Mouse (Mus musculus): ENCODE measurements around the gene Lpin1. TPM values are rescaled to one million over a fixed set of nuclear protein-coding genes. Genes with fewer than 3 reads are reported as not detected.
A peak's percentile ranks its signal among the peaks of the same experiment; 100 is the strongest.

Lpin1 gene
- polyA plus RNA-seq, 1 experiment from 2014 or later = 6.8 TPM

- Histone ChIP-seq H3K36me3 (peaks cover 37% of the 10 kb centered on the region), H3K4me2 (no peak overlapping the region), H3K9me3 (replicated peaks) (no peaks in the 10 kb centered on the region), H3K27me3 (no peaks in the 10 kb centered on the region), H3K4me3 (replicated peaks) (no peak overlapping the region), H3K4me1 (no peaks in the 10 kb centered on the region), H3K9ac (no peak overlapping the region), H3K27ac (no peak overlapping the region)
- ATAC-seq (replicated peaks; ENCODE audit: low FRiP score) = 0 out of 2 replicates have a peak, but pooled peaks have one; percentile 34
- WGBS = 79% methylated on average over 10 of the region's 10 CpGs
Observed at GRCm38 (mm10) chr12:16562647-16563046, 48.1 kb downstream of the Lpin1 start.

GRCm38 (mm10) chr12:16562181-16562580 lies 48.6 kb downstream of the Lpin1 start:
- Histone ChIP-seq H3K36me3 (peaks cover 34% of the 10 kb centered on the region), H3K4me2 (no peak overlapping the region), H3K27ac (no peak overlapping the region), H3K9ac (no peak overlapping the region), H3K4me1 (no peaks in the 10 kb centered on the region; the same call in 1 of the 2 replicates), H3K27me3 (no peaks in the 10 kb centered on the region), H3K4me3 (replicated peaks) (no peak overlapping the region), H3K9me3 (replicated peaks) (no peaks in the 10 kb centered on the region)
- no peak for ATAC-seq (replicated peaks; ENCODE audit: low FRiP score)
- 80% methylated on average over 8 of the region's 8 CpGs for WGBS

DNA sequence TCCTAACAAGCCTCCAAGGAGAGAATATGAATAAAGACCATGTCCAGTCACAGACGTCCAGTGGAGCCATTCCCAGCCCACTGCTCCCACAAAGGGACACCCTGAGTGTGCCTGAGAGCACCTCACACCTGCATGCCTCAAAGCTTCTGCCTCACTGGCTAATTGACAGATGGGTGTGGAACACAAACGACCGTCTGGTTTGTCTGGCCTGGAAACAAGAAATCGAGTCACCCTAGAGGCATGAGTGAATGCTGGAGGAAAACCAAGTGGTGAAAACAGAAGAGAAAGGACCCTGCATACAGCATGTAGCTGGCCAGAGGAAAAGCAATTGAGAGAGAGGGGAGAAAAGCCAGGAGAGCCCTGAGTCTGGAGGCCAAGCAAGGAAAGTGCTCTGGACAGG lies 53.5 kb downstream of the Lpin1 start:
- no peak overlapping the region for H3K27ac ChIP-seq
- WGBS = 29% methylated on average over 4 of the region's 4 CpGs
- no peak overlapping the region for H3K4me2 ChIP-seq
- H3K36me3 ChIP-seq = peaks cover 16% of the 10 kb centered on the region; the same call in 1 of the 2 replicates
- H3K4me3 ChIP-seq (replicated peaks) = no peak overlapping the region
- no peaks in the 10 kb centered on the region for H3K27me3 ChIP-seq
- ATAC-seq (replicated peaks; ENCODE audit: low FRiP score) = no peak
- H3K9ac ChIP-seq = no peak overlapping the region
- H3K9me3 ChIP-seq (replicated peaks) = no peaks in the 10 kb centered on the region
- peaks cover 15% of the 10 kb centered on the region for H3K4me1 ChIP-seq

GRCm38 (mm10) chr12:16554171-16554570 lies 56.6 kb downstream of the Lpin1 start:
- H3K4me2 ChIP-seq = no peak overlapping the region
- H3K9ac ChIP-seq = no peak overlapping the region
- H3K36me3 ChIP-seq = peaks cover 12% of the 10 kb centered on the region; the same call in 1 of the 2 replicates
- H3K4me1 ChIP-seq = peaks cover 15% of the 10 kb centered on the region
- WGBS = 79% methylated on average over 8 of the region's 8 CpGs
- ATAC-seq (replicated peaks; ENCODE audit: low FRiP score) = no peak
- H3K4me3 ChIP-seq (replicated peaks) = no peak overlapping the region
- no peaks in the 10 kb centered on the region for H3K27me3 ChIP-seq
- H3K9me3 ChIP-seq (replicated peaks) = no peaks in the 10 kb centered on the region
- no peak overlapping the region for H3K27ac ChIP-seq

DNA sequence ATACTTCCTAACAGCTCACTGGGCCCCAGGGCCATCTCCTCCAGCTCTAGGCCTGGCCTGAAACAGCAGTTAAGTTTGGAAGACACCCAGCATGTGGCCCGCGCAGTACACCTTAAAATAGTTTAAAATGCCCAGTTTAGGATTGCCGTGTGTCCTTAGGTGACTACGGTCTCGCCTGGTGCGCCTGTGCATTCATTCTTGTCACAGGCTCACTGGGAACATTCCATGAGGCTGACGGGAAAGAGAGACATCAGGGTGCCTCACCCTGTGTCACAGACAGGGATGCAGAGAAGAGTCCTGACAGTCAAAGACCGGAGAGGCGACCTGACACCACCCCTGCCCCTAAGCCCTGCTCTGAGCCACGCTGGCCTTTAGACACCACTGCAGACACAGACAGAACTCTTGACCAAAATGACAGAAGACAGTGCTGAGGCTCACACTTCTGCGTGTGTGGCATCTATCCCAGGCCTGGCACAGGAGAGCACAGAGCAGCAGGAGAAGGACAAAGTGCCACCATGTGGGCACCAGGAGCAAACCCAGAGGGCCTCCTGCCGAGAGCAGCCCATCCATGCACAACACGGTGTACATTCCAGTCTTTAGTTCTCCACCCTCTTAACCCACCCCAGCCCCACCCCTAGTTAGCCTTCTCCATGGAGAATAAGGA lies 58.5 kb downstream of the Lpin1 start:
- H3K4me1 ChIP-seq = peaks cover 15% of the 10 kb centered on the region
- no peaks in the 10 kb centered on the region for H3K9me3 ChIP-seq (replicated peaks)
- no peak overlapping the region for H3K4me2 ChIP-seq
- no peak for ATAC-seq (replicated peaks; ENCODE audit: low FRiP score)
- H3K27ac ChIP-seq = no peak overlapping the region
- H3K36me3 ChIP-seq = peaks cover 16% of the 10 kb centered on the region
- WGBS = 85% methylated on average over 13 of the region's 13 CpGs
- H3K27me3 ChIP-seq = no peaks in the 10 kb centered on the region
- H3K9ac ChIP-seq = no peak overlapping the region
- H3K4me3 ChIP-seq (replicated peaks) = no peak overlapping the region

- no peaks in the 10 kb centered on the region for H3K27me3 ChIP-seq
- H3K4me2 ChIP-seq = no peak overlapping the region
- H3K9ac ChIP-seq = no peak overlapping the region
- peaks cover 27% of the 10 kb centered on the region for H3K36me3 ChIP-seq
- ATAC-seq (replicated peaks; ENCODE audit: low FRiP score) = no peak
- no peak overlapping the region for H3K4me3 ChIP-seq (replicated peaks)
- H3K9me3 ChIP-seq (replicated peaks) = no peaks in the 10 kb centered on the region
- no peak overlapping the region for H3K27ac ChIP-seq
- 60% methylated on average over 12 of the region's 12 CpGs for WGBS
- peaks cover 3% of the 10 kb centered on the region; the same call in 1 of the 2 replicates for H3K4me1 ChIP-seq
Observed at GRCm38 (mm10) chr12:16550983-16551454, 59.7 kb downstream of the Lpin1 start.

DNA sequence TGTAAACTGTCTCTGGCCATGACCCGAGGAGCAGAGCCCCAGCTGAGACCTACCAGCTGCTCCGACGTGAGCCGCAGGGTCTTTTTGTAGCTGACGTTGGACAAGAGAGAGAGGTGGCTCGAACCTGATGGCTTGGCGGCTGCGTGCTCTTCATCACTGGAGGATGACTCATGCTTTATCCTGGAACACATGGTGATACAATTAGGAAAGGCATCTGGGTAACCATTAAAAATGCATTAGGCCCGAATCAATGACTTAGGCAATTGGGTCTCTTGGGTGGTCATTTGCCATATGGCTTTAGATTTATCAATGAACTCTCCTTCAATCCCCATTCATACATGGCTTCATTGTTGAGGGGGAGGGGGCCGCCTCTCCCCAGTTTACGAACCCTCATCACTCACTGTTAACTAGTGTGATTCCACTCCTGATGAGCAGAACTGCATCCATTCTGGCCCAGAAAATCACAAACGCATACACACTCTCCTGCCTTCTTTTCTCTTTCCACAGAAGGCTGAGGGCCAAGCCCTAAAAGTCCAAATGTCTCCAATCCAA lies 61.9 kb downstream of the Lpin1 start:
- no peak for ATAC-seq (replicated peaks; ENCODE audit: low FRiP score)
- peaks cover 37% of the 10 kb centered on the region for H3K36me3 ChIP-seq
- no peak overlapping the region for H3K9ac ChIP-seq
- H3K4me2 ChIP-seq = no peak overlapping the region
- no peaks in the 10 kb centered on the region for H3K4me1 ChIP-seq
- H3K27ac ChIP-seq = no peak overlapping the region
- no peaks in the 10 kb centered on the region for H3K9me3 ChIP-seq (replicated peaks)
- no peaks in the 10 kb centered on the region for H3K27me3 ChIP-seq
- H3K4me3 ChIP-seq (replicated peaks) = no peak overlapping the region
- WGBS = 80% methylated on average over 12 of the region's 12 CpGs

GRCm38 (mm10) chr12:16541606-16542005 lies 69.2 kb downstream of the Lpin1 start:
- 90% methylated on average over 5 of the region's 5 CpGs for WGBS
- Histone ChIP-seq H3K4me3 (replicated peaks) (no peak overlapping the region), H3K36me3 (peaks cover 58% of the 10 kb centered on the region), H3K4me1 (no peaks in the 10 kb centered on the region), H3K9me3 (replicated peaks) (no peaks in the 10 kb centered on the region), H3K27ac (no peak overlapping the region), H3K4me2 (no peak overlapping the region), H3K27me3 (no peaks in the 10 kb centered on the region), H3K9ac (no peak overlapping the region)
- ATAC-seq (replicated peaks; ENCODE audit: low FRiP score) = no peak

DNA sequence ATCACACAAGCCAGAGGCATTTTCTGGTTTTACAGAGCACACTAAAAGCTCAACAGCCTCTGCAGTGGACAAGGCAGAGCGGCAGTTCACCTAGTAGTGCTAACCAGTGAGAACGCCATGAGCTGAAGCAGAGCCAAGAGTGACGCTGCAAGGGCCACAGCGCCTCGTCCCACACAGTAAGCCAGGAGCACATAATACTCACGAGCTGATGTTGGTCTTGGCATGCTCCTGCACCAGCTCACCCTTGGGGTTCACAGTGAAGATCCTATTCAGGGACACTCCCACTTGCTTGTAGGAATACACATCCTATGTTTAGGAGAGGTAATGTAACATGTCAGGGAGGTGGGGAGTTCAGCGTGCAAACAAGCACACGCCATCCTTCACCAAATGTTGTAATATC lies 70.1 kb downstream of the Lpin1 start:
- no peak overlapping the region for H3K4me2 ChIP-seq
- H3K36me3 ChIP-seq = peaks cover 50% of the 10 kb centered on the region
- no peak overlapping the region for H3K9ac ChIP-seq
- no peak overlapping the region for H3K27ac ChIP-seq
- H3K4me3 ChIP-seq (replicated peaks) = no peak overlapping the region
- 88% methylated on average over 8 of the region's 8 CpGs for WGBS
- no peaks in the 10 kb centered on the region for H3K9me3 ChIP-seq (replicated peaks)
- no peaks in the 10 kb centered on the region for H3K4me1 ChIP-seq
- ATAC-seq (replicated peaks; ENCODE audit: low FRiP score) = no peak
- no peaks in the 10 kb centered on the region for H3K27me3 ChIP-seq

DNA sequence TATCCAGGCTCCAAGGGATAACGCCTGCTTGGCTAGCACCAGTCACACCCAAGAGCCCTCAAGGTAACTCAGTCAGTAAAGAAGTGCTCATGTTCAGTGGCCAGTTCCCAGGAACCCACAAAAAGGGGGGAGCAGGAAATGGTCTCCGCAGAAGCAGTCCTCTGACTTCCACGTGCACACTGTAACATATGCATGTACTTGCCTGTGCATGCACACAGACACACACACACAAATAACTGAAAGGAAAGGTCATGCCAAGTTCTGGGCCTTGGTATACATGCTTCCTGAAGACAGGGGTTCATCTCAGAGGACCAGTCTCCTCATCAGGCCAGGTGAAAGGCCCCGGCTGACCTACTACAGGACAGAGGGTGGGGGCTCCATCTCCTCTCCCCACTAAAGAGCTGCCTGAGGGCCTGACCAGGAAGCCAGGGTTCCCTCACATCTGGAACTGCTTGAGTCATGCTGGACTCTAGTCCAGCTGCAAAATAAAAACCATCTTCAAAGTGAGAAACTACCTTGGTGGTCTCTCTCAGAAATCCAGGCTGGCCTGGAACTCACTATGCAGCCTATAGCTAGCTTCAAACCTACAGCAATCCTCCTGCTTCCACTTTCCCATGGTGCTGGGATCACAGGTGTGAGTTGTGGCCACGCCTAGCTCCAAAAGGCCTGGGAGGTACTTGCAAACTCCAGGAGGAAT lies 70.7 kb downstream of the Lpin1 start:
- 81% methylated on average over 5 of the region's 5 CpGs for WGBS
- no peak for ATAC-seq (replicated peaks; ENCODE audit: low FRiP score)
- peaks cover 50% of the 10 kb centered on the region for H3K36me3 ChIP-seq

GRCm38 (mm10) chr12:16533331-16533828 lies 77.4 kb downstream of the Lpin1 start:
- Histone ChIP-seq H3K9me3 (replicated peaks) (no peaks in the 10 kb centered on the region), H3K9ac (no peak overlapping the region), H3K4me3 (replicated peaks) (no peak overlapping the region), H3K27me3 (no peaks in the 10 kb centered on the region), H3K27ac (no peak overlapping the region), H3K36me3 (peaks cover 8% of the 10 kb centered on the region; the same call in 1 of the 2 replicates), H3K4me1 (peaks cover 8% of the 10 kb centered on the region), H3K4me2 (no peak overlapping the region)
- WGBS = 25% methylated on average over 4 of the region's 4 CpGs
- ATAC-seq (replicated peaks; ENCODE audit: low FRiP score) = peak; percentile 52; the same call in 1 of the 2 replicates

More for the DNA sequence above, 70.7 kb downstream of the Lpin1 start:
- Histone ChIP-seq H3K27me3 (no peaks in the 10 kb centered on the region), H3K4me3 (replicated peaks) (no peak overlapping the region), H3K27ac (no peak overlapping the region), H3K4me1 (no peaks in the 10 kb centered on the region), H3K9ac (no peak overlapping the region), H3K9me3 (replicated peaks) (no peaks in the 10 kb centered on the region), H3K4me2 (no peak overlapping the region)

- Histone ChIP-seq H3K9ac (no peak overlapping the region), H3K36me3 (peaks cover 3% of the 10 kb centered on the region; the same call in 1 of the 2 replicates), H3K9me3 (replicated peaks) (no peaks in the 10 kb centered on the region), H3K4me2 (no peak overlapping the region), H3K27ac (0 out of 2 replicates have a peak overlapping the region, but pooled peaks have one; percentile 7), H3K27me3 (no peaks in the 10 kb centered on the region), H3K4me1 (peaks cover 8% of the 10 kb centered on the region), H3K4me3 (replicated peaks) (no peak overlapping the region)
- 46% methylated on average over 7 of the region's 7 CpGs for WGBS
- peak; percentile 9; the same call in 1 of the 2 replicates for ATAC-seq (replicated peaks; ENCODE audit: low FRiP score)
Observed at GRCm38 (mm10) chr12:16532860-16533230, 77.9 kb downstream of the Lpin1 start.
